Mouse (Mus musculus) thymus, adult 2 months (tissue): ENCODE measurements around the gene Mad1l1.

ENCODE experiments used
- CTCF ChIP-seq: fragments of 200-500 bp; IDR thresholded peaks from 2 replicates; pipeline ENCODE4 v1.5.1; 2012; ENCODE audit warnings: mild to moderate bottlenecking, control low read depth, low read length, moderate library complexity, borderline replicate concordance; ENCODE audit not compliant: control insufficient read depth, poor library complexity, insufficient read depth; ENCODE audit errors: extremely low read depth
- POLR2A ChIP-seq: fragments of 200-500 bp; IDR thresholded peaks from 2 replicates; pipeline ENCODE4 v1.6.1; 2012; ENCODE audit warnings: mild to moderate bottlenecking, low read length, control low read depth, moderate library complexity; ENCODE audit not compliant: control insufficient read depth, poor library complexity, insufficient read depth; ENCODE audit errors: extremely low read depth

DNA sequence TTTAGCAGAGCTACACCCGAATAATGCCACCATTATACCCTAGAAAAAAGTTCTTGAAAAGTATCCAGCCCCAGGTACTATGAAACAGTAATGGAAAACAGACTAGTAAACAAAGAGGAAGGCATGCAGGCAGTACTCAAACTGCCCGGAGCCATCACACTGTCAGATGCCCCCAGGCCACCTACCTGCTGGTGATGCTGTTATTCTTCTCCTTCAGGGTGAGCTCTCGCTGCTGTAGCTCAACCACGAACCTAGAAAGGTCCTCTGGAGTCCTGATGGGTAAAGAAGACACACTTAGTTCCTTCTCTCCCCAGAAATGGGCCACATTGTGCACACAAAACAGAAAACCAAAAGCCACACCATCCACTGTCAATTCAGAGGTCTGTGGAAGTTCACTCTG is 60.0 kb downstream of the Mad1l1 start:
- TF ChIP-seq POLR2A: no peak
- no peak for TF ChIP-seq CTCF
